In genomic region chr2:118745232-118745884, GRCm38 (mm10) we compare ENCODE assay signal across 8 mouse cellular contexts. TPM values are rescaled to one million over a fixed set of nuclear protein-coding genes. Genes with fewer than 3 reads are reported as not detected.
A peak's percentile ranks its signal among the peaks of the same experiment; 100 is the strongest.
DNase-seq lines count a peak whose midpoint lies in the region; ATAC-seq lines count a peak whose summit lies in the region.

TSS of gene Inafm2 (plus strand) at chr2:118745758.

- peak within 1 kb of the TSS; percentile 89 for H3K4me3 ChIP-seq in hindbrain, embryonic 14.5 days (replicated peaks; ENCODE audit: low read length)

- H3K9ac ChIP-seq in hindbrain, embryonic 14.5 days = peak within 1 kb of the TSS; percentile 94

- peak; percentile 86 for DNase-seq in T-cell, adult 2 months (ENCODE audit: low spot score)
- peak; percentile 94 to 95 for DNase-seq in cerebellum, postnatal 25 days
- peak; percentile 89 to 93 for DNase-seq in frontal cortex, postnatal 36 days (ENCODE audit: low spot score in 2 of 2)
- DNase-seq in hindbrain, embryonic 14.5 days (ENCODE audit: low spot score) = peak; percentile 89
- peak; percentile 85 to 91 for DNase-seq in left cerebral cortex, adult 18-20 months (ENCODE audit: low spot score in 2 of 2)
- DNase-seq in lung, postnatal 4 days = peak; percentile 92 to 97
- DNase-seq in retina, postnatal 7 days (ENCODE audit: low read depth, low spot score) = peak; percentile 82
- peak; percentile 83 to 87 for DNase-seq in urinary bladder, adult 18-20 months (ENCODE audit: low spot score in 2 of 2)

- peaks cover 4% of the 10 kb centered on the region; the same call in 1 of the 2 replicates for H3K27me3 ChIP-seq in hindbrain, embryonic 14.5 days (ENCODE audit: control insufficient read depth, insufficient read depth, low read length)

- H3K4me1 ChIP-seq in hindbrain, embryonic 14.5 days (replicated peaks; ENCODE audit: control insufficient read depth, insufficient read depth, low read length) = peaks cover 43% of the 10 kb centered on the region

- ATAC-seq in hindbrain, embryonic 14.5 days (ENCODE audit: low FRiP score) = peak; percentile 93

- WGBS in hindbrain, embryonic 14.5 days = 1% methylated on average over 31 of the region's 57 CpGs

- H3K9me3 ChIP-seq in hindbrain, embryonic 14.5 days (ENCODE audit: control insufficient read depth, low read length) = no peaks in the 10 kb centered on the region

- peak within 1 kb of the TSS; percentile 84 for H3K4me2 ChIP-seq in hindbrain, embryonic 14.5 days (replicated peaks)

- no peaks in the 10 kb centered on the region for H3K36me3 ChIP-seq in hindbrain, embryonic 14.5 days (replicated peaks; ENCODE audit: control insufficient read depth, insufficient read depth)

- peak within 1 kb of the TSS; percentile 75 for H3K27ac ChIP-seq in hindbrain, embryonic 14.5 days

RNA-seq across cellular contexts. Expression of gene Inafm2, which starts in this region (rescaled TPM):
- polyA plus RNA-seq in hindbrain, embryonic 14.5 days (2014; fragmentation: Nextera tagmentation; extraction: Ambion mirVana) = 29.5 and 30.6 TPM in 2 replicates
- 10 to 100 TPM; 48.7 to 49.6 TPM for total RNA-seq in left cerebral cortex, adult 18-20 months (2021)

Comparison
In these comparisons a context has a peak if more than half of its experiments do, and no peak if none do; other contexts are left out.
1. Peak in every context shown above with its lines: DNase-seq, ATAC-seq, H3K4me3 ChIP-seq and H3K27ac ChIP-seq.